Mouse (Mus musculus) cerebellum, adult 9-10 months (tissue): ENCODE measurements at regions not wholly inside any gene's neighbourhood (a gene's known extent, or its start where the extent isn't known, plus 50 kb on each side); places are given as distances from the start of the nearest gene placed in this dataset.

ENCODE experiments used
- DNase-seq: peaks from one replicate; pipeline ENCODE4 v3.0.0; 2022

DNA sequence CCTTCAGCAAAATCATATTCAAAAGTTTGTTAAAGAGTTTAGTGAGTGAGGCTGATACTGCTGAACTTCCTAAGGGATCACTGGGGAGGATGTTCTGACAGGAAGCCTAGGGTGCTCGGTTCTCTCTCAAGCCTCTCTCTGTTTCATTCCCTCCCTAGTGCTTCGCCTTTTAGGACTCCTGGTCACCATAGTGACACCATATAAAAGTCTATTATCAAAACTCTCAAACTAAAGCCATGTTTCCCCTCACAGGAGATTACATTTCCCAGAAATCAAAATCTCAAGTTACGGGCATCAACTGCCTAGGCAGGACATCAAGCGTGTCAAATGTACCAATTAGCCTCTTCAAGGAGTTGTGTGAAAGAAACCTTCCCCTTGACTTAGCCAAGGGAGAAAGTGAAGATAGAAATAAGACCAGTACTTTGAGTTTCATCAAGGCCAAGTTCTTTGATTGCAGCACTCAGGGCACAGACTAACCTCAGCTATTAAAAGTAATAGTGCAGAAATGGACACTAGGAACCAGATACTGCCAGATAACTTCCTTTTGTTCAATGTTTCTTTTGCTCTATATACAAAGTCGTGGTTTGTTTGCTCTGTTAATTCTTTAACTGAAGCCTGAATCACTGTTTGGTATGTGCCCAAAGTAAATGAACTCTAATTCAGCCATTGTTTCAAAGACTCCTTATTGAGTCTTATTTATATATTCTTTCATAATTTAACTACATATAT lies 752.6 kb downstream of the Jrkl start:
- DNase-seq = no peak

DNA sequence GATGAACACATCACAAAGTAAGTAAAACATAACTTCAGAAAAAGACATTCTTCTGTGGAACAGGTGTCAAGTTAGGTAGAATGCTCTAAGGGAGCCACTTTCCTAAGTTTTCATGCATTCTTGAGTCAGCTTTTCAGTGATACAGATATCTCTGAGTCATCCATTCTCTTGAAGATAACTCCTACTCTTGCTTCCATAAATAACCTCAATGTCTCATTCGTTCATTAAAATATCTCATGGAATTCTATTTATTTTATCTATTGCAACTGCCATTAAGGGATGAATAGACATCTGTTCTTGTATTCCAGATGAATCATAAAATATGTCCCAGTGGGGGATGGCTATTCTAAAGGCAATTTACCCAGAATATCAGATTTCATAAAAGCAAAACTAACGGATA lies 787.8 kb downstream of the Jrkl start:
- no peak for DNase-seq

DNA sequence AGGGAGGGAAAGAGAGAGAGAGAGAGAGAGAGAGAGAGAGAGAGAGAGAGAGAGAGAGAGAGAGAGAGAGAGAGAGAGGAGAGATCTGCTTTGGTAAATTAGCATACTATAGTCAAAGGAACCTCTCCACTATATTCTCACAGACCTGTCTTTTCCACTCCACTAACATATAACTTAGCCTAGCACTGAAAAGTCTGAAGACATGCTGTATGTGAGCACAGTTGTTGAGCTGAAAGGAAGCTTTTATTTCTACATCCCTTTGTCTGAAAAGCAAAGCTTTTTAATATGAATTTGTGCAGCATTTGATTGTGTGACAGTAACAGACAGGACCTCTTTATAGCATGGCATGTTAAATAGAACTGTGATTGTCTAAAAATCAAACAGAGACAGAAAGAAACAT lies 788.9 kb downstream of the Jrkl start:
- no peak for DNase-seq

DNA sequence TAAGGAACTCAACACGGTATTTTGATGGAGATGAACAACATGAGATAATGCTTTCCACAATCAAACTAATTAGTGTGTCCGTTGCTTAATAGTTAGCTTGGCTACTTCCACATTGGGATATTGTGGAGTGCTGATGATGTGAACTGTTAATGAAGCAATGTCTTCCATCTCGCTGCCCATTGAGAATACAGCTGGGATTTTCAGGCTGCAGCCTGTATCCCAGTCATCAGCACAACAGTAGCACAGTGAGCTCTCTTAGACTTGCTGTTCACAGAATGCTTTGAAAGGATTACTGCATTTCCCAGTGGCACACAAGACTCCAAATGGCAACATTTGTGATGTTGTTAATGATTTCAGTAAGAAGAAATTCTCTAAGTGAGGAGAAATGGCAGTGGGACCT lies 811.5 kb downstream of the Jrkl start:
- no peak for DNase-seq

DNA sequence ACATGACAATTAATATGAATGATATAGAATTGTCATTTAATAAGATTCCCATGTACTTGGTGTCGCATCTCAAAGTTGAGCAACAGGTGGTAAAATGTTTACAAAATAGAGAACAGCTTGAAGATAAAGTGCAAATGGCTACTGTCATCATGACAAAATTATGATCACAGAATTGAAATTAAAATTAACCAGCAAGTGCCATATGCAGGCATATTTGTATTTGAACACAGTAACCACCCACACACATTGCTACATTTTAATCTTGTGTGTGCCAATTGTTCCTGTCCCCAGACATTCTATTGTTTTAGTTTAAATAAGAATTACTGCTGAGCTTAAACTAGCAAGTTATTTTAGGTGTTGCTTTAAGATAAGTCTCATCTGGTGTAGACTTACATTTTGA lies 823.7 kb downstream of the Jrkl start:
- DNase-seq = no peak

DNA sequence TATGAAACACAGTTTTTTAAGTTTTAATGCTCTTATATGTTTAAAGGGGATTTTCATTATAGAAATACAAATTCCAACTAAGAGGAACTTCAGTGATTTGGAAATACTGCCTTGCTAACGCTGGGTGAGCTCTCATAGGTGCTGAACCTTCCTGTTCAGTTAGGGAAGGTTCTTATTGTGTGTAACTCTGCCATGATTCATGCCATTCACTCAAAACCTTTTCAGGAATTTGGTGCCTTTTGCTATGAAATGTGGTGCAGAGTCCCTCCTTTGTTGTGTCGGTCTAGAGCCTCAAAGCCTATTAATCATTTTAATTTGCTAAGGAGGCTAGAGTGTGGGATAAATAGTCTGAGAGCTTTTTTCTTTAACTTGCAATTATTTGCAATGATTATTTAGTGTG lies 837.1 kb downstream of the Jrkl start:
- no peak for DNase-seq

DNA sequence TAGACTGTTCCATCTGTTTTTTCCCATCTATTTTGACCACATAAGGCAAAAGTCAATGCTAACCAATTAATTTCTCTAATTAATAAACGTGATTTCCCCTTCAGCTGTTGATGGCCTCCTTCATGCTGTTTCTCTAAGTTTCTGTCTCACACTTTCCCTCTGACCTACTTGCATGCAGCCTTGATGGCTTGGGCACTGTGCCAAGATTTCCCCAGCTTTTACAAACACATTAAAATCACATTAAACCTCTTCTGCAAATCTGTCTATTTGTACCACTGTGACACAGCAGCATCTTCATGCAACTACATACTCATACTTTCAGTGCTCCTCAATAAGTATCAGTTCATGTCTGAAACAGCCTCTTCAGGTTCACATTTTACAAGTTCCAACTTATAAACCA lies 841.4 kb downstream of the Jrkl start:
- DNase-seq = peak; percentile 3

DNA sequence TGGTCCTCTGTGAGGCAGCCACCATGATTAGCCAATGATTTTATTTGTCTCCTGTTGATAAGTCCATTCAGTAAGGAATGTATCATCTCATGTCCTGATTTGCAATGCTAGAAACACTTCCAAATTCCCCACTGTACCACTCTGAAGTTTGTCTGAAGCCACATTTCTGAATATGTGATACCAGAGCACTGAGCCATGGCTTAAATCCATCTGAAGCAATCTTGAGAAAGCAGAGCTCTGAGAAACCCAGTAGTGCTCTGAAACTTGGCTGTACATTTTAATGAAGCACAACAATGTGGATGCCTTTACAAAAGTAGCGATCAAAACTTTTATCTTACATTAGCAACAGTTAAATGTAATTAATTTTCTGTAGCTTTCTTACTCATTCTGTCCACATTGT lies 850.0 kb downstream of the Jrkl start:
- no peak for DNase-seq

DNA sequence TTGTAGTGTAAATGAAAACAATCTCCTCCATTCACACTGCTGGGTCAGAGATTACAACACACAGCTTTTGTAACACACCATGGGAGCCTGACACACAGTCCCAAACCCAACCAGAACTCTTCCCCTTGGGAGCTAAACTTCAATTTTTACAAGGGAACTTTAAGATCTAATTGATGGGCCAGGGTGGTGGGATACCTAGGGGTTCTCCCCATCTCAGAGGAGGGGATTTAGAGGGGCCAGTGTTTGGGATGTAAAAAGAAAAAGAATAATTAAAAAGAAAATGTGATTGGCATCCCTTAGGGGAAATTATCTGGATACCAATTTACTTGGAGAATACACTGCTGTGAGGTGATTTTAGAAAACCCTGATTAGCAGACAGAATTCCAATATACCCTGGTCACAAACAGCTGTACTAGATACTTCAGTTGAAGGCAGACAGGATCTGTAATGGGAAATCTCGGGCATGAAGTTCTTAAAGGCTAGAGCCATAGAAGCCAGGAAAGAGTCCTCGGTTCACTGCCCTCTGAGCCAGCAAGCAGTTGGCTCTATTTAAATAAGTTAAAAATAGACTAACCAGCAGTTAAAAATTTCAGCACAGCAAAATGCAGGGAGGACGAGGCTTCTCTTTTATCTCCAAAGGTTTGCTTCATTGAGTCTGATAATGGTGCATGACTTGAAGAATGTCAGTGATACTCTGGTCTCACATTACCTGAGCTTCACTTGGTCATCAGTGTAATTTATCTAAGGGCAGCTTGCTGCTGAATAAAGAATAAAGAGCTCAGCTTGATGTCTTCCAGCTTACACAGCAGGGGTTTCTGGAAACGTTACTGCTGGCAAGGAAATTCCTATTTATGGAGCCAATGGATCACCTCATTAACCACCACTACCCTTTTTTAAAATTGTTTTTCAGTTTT lies 864.6 kb downstream of the Jrkl start:
- no peak for DNase-seq

DNA sequence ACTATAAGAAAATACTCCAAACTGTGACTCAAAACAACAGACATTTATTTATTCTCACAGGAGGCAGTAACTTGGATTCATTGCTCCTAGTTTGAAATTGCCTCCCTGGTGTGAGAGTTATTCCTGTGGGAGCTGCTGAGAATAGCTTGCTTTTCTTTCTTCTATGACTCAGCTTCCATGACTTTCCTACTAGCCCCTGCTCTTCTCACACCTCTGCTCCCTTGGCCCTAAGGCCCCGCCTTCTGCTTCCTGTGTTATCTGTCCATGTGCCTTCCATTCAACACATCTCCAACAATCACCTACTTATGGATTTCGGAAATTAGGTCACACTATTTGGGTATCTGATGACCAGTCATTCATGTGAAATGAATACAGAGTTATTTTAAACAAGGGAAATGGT lies 865.6 kb downstream of the Jrkl start:
- DNase-seq = no peak

DNA sequence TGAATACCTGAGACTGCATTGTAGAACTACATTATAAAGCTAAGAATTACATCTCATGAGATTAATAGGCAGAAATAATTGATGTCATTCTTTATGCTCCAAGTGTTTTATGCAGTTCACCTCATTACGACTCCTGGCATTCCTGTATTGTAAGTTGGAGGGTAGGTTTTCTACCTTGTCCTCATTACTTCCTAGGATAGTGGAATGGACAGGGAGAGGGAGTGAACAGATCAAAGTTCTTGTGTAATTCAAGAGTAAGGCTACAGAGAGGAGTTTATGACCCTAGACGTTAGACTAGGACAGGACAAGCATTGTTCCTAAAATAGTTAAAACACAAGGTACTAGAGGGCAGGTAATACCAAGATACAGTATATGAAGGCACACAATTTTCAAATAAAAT lies 901.3 kb downstream of the Jrkl start:
- no peak for DNase-seq

DNA sequence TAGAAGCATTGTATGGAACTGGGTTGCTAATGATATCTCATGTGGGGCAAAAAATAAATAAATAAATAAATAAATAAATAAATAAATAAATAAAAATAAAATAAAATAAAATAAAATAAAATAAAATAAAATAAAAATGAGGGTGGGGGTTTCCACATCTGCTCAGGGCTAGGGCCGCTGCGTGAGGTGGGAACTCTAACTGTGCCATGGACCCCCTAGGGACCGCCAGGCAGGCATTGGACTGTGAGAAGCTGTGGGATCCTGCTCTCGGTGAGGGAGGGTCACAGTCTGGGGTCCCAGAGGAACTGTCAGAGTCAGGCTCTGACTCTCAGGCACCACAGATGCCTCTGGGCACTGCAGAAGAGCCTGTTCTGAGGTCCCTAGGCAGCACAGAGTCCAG lies 904.2 kb downstream of the Jrkl start:
- DNase-seq = no peak

DNA sequence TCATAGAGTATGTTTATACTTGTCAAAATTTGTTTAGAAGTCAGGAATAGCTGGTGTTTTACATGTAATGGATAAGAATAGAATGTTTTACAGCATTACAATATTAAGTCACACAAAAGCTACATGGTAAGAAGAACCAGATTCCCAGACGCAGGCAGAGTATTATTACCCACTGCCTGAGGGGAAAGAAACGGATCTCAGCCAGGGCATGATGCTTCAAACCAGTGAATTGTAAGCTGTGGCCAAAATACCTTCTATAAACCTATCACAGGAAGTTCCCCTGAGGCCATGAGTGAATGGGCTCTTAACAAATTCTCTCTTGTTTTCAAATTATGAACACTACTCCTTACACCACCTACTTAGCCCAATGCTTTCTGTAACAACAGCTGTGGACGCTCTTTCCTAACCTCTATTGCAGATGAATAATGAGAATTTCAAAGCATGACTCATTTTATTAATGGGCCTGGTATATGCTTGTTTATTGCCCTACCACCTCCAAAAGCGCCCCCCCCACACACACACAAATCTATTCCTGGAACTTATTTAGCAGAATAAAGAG lies 932.0 kb downstream of the Jrkl start:
- DNase-seq = no peak

DNA sequence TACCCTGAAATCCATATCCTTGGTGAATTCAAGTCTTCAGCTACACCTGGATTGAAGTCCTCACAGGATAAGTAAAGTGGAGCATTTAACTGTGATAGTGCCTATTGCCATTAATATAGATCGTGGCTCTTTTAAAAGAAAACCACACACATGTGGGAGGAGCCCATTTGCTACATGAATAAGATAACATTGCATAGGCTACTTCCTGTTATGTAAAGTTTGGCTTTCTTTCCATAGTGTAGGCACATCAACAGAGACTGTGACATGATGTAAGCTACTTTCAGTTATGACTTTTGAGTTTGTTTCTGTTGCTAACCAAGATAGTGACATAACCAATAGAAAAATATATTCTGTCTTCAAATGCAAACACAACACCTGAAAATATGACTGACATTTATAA lies 932.6 kb downstream of the Jrkl start:
- no peak for DNase-seq
